Mouse (Mus musculus) ES-Bruce4 (cell line): ENCODE results near the gene Atg7.

Experiments
- CTCF ChIP-seq: IDR thresholded peaks from one replicate; pipeline ENCODE4 v1.8.1; 2011; ENCODE audit warnings: low read depth, low read length
- POLR2A ChIP-seq: IDR thresholded peaks from one replicate; pipeline ENCODE4 v1.8.1; 2011; ENCODE audit warnings: low read length; ENCODE audit not compliant: insufficient read depth

DNA sequence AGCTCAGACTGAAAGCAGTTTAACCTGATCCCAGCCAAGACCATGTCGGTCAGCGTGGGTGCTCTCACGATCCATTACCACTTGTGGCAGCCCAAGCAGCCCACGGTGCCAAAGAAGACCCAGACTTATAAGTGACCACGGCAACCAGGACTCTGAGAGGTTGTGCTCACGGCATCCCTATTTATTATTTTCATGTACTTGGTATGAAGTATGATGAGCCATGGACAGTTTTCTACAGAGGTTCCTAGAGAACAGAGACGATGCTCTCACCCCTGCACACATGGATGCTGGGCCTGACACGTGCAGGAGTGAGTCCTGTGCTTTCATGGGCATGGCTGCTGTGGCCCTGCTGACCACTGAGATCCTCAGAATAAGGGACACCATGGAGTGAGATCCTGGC, 100.2 kb downstream of the Atg7 start:
- TF ChIP-seq CTCF (no peak), POLR2A (no peak)
